Mouse (Mus musculus): ENCODE results near the gene Dvl3. TPM values are rescaled to one million over a fixed set of nuclear protein-coding genes. Genes with fewer than 3 reads are reported as not detected.
"Not testable (repeated sequence)": the region's sequence is repeated elsewhere in the genome, so short reads cannot be mapped to it uniquely, and the experiment has no call there.

Gene Dvl3
- total and polyA plus RNA-seq, 2 experiments from 2014 or later, result 25.8 to 28.6 TPM

- no peak overlapping the region for H3K9ac ChIP-seq
- DNase-seq, result no peak
- H3K9me3 ChIP-seq (ENCODE audit: low read length), result no peaks in the 10 kb centered on the region
- H3K27ac ChIP-seq (ENCODE audit: low read depth, low read length), result no peak overlapping the region
- no peaks in the 10 kb centered on the region for H3K36me3 ChIP-seq (ENCODE audit: insufficient read depth)
- no peak for ATAC-seq
- no peaks in the 10 kb centered on the region for H3K27me3 ChIP-seq (ENCODE audit: insufficient read depth, low read length)
- TF ChIP-seq CTCF (IDR thresholded peaks at IDR 0.05; ENCODE audit: low read depth), result no peak
- H3K4me2 ChIP-seq (ENCODE audit: low read depth), result no peak overlapping the region
- H3K4me1 ChIP-seq (ENCODE audit: insufficient read depth), result no peaks in the 10 kb centered on the region
- no peak overlapping the region for H3K4me3 ChIP-seq (ENCODE audit: low read depth, low read length)
- 44% methylated on average over 4 of the region's 4 CpGs for WGBS
Observed at GRCm38 (mm10) chr16:20485061-20485460, 31.7 kb upstream of the Dvl3 start.

GRCm38 (mm10) chr16:20486048-20486447, 30.7 kb upstream of the Dvl3 start:
- 43% methylated on average over 3 of the region's 3 CpGs for whole genome bisulfite sequencing
- Histone ChIP-seq H3K27ac (ENCODE audit: low read depth, low read length) (no peak overlapping the region), H3K9ac (no peak overlapping the region), H3K36me3 (ENCODE audit: insufficient read depth) (no peaks in the 10 kb centered on the region), H3K4me3 (ENCODE audit: low read depth, low read length) (no peak overlapping the region), H3K4me2 (ENCODE audit: low read depth) (no peak overlapping the region), H3K4me1 (ENCODE audit: insufficient read depth) (no peaks in the 10 kb centered on the region), H3K9me3 (ENCODE audit: low read length) (no peaks in the 10 kb centered on the region), H3K27me3 (ENCODE audit: insufficient read depth, low read length) (no peaks in the 10 kb centered on the region)
- no peak for TF ChIP-seq CTCF (IDR thresholded peaks at IDR 0.05; ENCODE audit: low read depth)
- no peak for ATAC-seq
- no peak for DNase-seq

GRCm38 (mm10) chr16:20488151-20488550, 28.6 kb upstream of the Dvl3 start:
- H3K9me3 ChIP-seq (ENCODE audit: low read length), result no peaks in the 10 kb centered on the region
- no peaks in the 10 kb centered on the region for H3K27me3 ChIP-seq (ENCODE audit: insufficient read depth, low read length)
- no peak overlapping the region for H3K4me2 ChIP-seq (ENCODE audit: low read depth)
- H3K4me3 ChIP-seq (ENCODE audit: low read depth, low read length), result no peak overlapping the region
- no peak for TF ChIP-seq CTCF (IDR thresholded peaks at IDR 0.05; ENCODE audit: low read depth)
- no peak overlapping the region for H3K27ac ChIP-seq (ENCODE audit: low read depth, low read length)
- DNase-seq (no peak), ATAC-seq (no peak)
- 70% methylated on average over 1 of the region's 1 CpGs for WGBS
- no peaks in the 10 kb centered on the region for H3K4me1 ChIP-seq (ENCODE audit: insufficient read depth)
- H3K36me3 ChIP-seq (ENCODE audit: insufficient read depth), result no peaks in the 10 kb centered on the region
- no peak overlapping the region for H3K9ac ChIP-seq

GRCm38 (mm10) chr16:20488751-20489150, 28.0 kb upstream of the Dvl3 start:
- H3K9me3 ChIP-seq (ENCODE audit: low read length); ATAC-seq; H3K4me2 ChIP-seq (ENCODE audit: low read depth); H3K27me3 ChIP-seq (ENCODE audit: insufficient read depth, low read length); H3K36me3 ChIP-seq (ENCODE audit: insufficient read depth); H3K4me3 ChIP-seq (ENCODE audit: low read depth, low read length); H3K9ac ChIP-seq; H3K27ac ChIP-seq (ENCODE audit: low read depth, low read length); H3K4me1 ChIP-seq (ENCODE audit: insufficient read depth); DNase-seq: not testable (repeated sequence)
- 88% methylated on average over 9 of the region's 9 CpGs for WGBS

GRCm38 (mm10) chr16:20489233-20489632, 27.5 kb upstream of the Dvl3 start:
- H3K36me3 ChIP-seq (ENCODE audit: insufficient read depth), result no peaks in the 10 kb centered on the region
- DNase-seq (no peak), ATAC-seq (no peak)
- no peaks in the 10 kb centered on the region for H3K4me1 ChIP-seq (ENCODE audit: insufficient read depth)
- no peak overlapping the region for H3K4me2 ChIP-seq (ENCODE audit: low read depth)
- 86% methylated on average over 2 of the region's 2 CpGs for WGBS
- no peak overlapping the region for H3K27ac ChIP-seq (ENCODE audit: low read depth, low read length)
- H3K4me3 ChIP-seq (ENCODE audit: low read depth, low read length), result no peak overlapping the region
- no peak overlapping the region for H3K9ac ChIP-seq
- TF ChIP-seq CTCF (IDR thresholded peaks at IDR 0.05; ENCODE audit: low read depth), result no peak
- no peaks in the 10 kb centered on the region for H3K27me3 ChIP-seq (ENCODE audit: insufficient read depth, low read length)
- H3K9me3 ChIP-seq (ENCODE audit: low read length), result no peaks in the 10 kb centered on the region

- ATAC-seq (no peak), DNase-seq (no peak)
- Histone ChIP-seq H3K4me2 (ENCODE audit: low read depth) (no peak overlapping the region), H3K27me3 (ENCODE audit: insufficient read depth, low read length) (no peaks in the 10 kb centered on the region), H3K4me3 (ENCODE audit: low read depth, low read length) (no peak overlapping the region), H3K4me1 (ENCODE audit: insufficient read depth) (no peaks in the 10 kb centered on the region), H3K9me3 (ENCODE audit: low read length) (no peaks in the 10 kb centered on the region), H3K36me3 (ENCODE audit: insufficient read depth) (no peaks in the 10 kb centered on the region), H3K9ac (no peak overlapping the region), H3K27ac (ENCODE audit: low read depth, low read length) (no peak overlapping the region)
- 56% methylated on average over 2 of the region's 2 CpGs for WGBS
- TF ChIP-seq CTCF (IDR thresholded peaks at IDR 0.05; ENCODE audit: low read depth), result 0 out of 2 replicates have a peak, but pooled peaks have one; percentile 15
Observed at GRCm38 (mm10) chr16:20490581-20490980, 26.2 kb upstream of the Dvl3 start.

- no peaks in the 10 kb centered on the region for H3K4me1 ChIP-seq (ENCODE audit: insufficient read depth)
Observed at GRCm38 (mm10) chr16:20491301-20491700, 25.5 kb upstream of the Dvl3 start.

GRCm38 (mm10) chr16:20493452-20493851, 23.3 kb upstream of the Dvl3 start:
- no peaks in the 10 kb centered on the region for H3K9me3 ChIP-seq (ENCODE audit: low read length)
- ATAC-seq, result no peak

More at GRCm38 (mm10) chr16:20491301-20491700, 25.5 kb upstream of the Dvl3 start:
- DNase-seq (no peak), ATAC-seq (no peak)
- Histone ChIP-seq H3K4me2 (ENCODE audit: low read depth) (no peak overlapping the region), H3K27ac (ENCODE audit: low read depth, low read length) (no peak overlapping the region), H3K9me3 (ENCODE audit: low read length) (no peaks in the 10 kb centered on the region), H3K36me3 (ENCODE audit: insufficient read depth) (no peaks in the 10 kb centered on the region), H3K9ac (no peak overlapping the region), H3K4me3 (ENCODE audit: low read depth, low read length) (no peak overlapping the region), H3K27me3 (ENCODE audit: insufficient read depth, low read length) (no peaks in the 10 kb centered on the region)
- 75% methylated on average over 2 of the region's 2 CpGs for WGBS
- no peak for TF ChIP-seq CTCF (IDR thresholded peaks at IDR 0.05; ENCODE audit: low read depth)

More at GRCm38 (mm10) chr16:20493452-20493851, 23.3 kb upstream of the Dvl3 start:
- WGBS, result 76% methylated on average over 2 of the region's 2 CpGs
- Histone ChIP-seq H3K4me2 (ENCODE audit: low read depth) (no peak overlapping the region), H3K4me1 (ENCODE audit: insufficient read depth) (no peaks in the 10 kb centered on the region), H3K27me3 (ENCODE audit: insufficient read depth, low read length) (no peaks in the 10 kb centered on the region), H3K36me3 (ENCODE audit: insufficient read depth) (no peaks in the 10 kb centered on the region), H3K9ac (no peak overlapping the region), H3K4me3 (ENCODE audit: low read depth, low read length) (no peak overlapping the region), H3K27ac (ENCODE audit: low read depth, low read length) (no peak overlapping the region)
- no peak for DNase-seq
- no peak for TF ChIP-seq CTCF (IDR thresholded peaks at IDR 0.05; ENCODE audit: low read depth)
